Comparison of ENCODE assay signal across 13 mouse cellular contexts in genomic region chr7:35267841-35268240, GRCm38 (mm10). TPM values are rescaled to one million over a fixed set of nuclear protein-coding genes. Genes with fewer than 3 reads are reported as not detected.
DNase-seq lines count a peak whose midpoint lies in the region; ATAC-seq and TF ChIP-seq lines count a peak whose summit lies in the region.
"Had no signal": no experiment of that assay in that cellular context is flagged by ENCODE, and none has a peak within 500 bp of the region (broad histone marks: within the 10 kb centered on the region; RNA-seq: fewer than 3 reads in every experiment).

No protein-coding gene starts in this region.

- WGBS in kidney, adult 2 months: 64% methylated on average over 5 of the region's 5 CpGs

- no peak overlapping the region for H3K27ac ChIP-seq in kidney, adult 2 months (ENCODE audit: insufficient read depth, low read depth, low read length)
- H3K27ac ChIP-seq: limb, embryonic 13.5 days had no signal

- no peaks in the 10 kb centered on the region for H3K27me3 ChIP-seq in kidney, adult 2 months (replicated peaks; ENCODE audit: control insufficient read depth, insufficient read depth, low read length)
- H3K27me3 ChIP-seq: limb, embryonic 13.5 days had no signal

- H3K4me1 ChIP-seq in kidney, adult 2 months (ENCODE audit: control insufficient read depth, insufficient read depth, low read length): no peaks in the 10 kb centered on the region

- no peak for TF ChIP-seq POLR2A in kidney, adult 2 months (IDR thresholded peaks at IDR 0.05; ENCODE audit: low read depth, low read length)

- intact Hi-C loops in left cerebral cortex, postnatal 36 days (cut with DNase I): loop anchor here (2.0 to 10.0 kb wide), 2 partner anchors 91 to 593 kb away; no protein-coding TSS in a partner anchor

- no peak overlapping the region for H3K4me3 ChIP-seq in kidney, adult 2 months (ENCODE audit: insufficient read depth, low read depth, low read length)
- H3K4me3 ChIP-seq: limb, embryonic 13.5 days; megakaryocyte, embryonic 14.5 days had no signal

- ATAC-seq in megakaryocyte, adult 5-6 weeks (ENCODE audit: poor library complexity, severe bottlenecking): no peak

- TF ChIP-seq CTCF in kidney, adult 2 months (conservative IDR thresholded peaks at IDR 0.05; ENCODE audit: insufficient read depth, insufficient read length, low read depth, low read length): peak; percentile 41

- no peak for DNase-seq in kidney, adult 2 months
- DNase-seq in kidney, postnatal 14 days: no peak
- peak; percentile 34 for DNase-seq in thymus, postnatal 4 days
- no peak for DNase-seq in thymus, postnatal 36 days
- DNase-seq in ZHBTc4 (ENCODE audit: low read depth, low spot score): peak; percentile 79
- DNase-seq in right cerebral cortex, postnatal 25 days: no peak
- no peak for DNase-seq in left cerebral cortex, postnatal 36 days (ENCODE audit: low spot score in 2 of 2)
- DNase-seq: adrenal gland, postnatal 25 days; cerebellum, adult 18-20 months; right cerebral cortex, postnatal 4 days had no signal

- no peaks in the 10 kb centered on the region for H3K36me3 ChIP-seq in kidney, adult 2 months (ENCODE audit: control insufficient read depth, insufficient read depth, low read length)
- H3K36me3 ChIP-seq: limb, embryonic 13.5 days had no signal

RNA-seq across cellular contexts. Expression of gene Gpatch1, which starts 50.4 kb away (rescaled TPM):
- 4.2 and 5.3 TPM in 2 replicates for polyA plus RNA-seq in kidney, adult 2 months (2012; rRNA removed)
- total RNA-seq in megakaryocyte, adult 5-6 weeks (2015): 7.2 and 7.7 TPM in 2 replicates
- 7.2 TPM in 2 replicates for total RNA-seq in megakaryocyte, adult 5-6 weeks (2017)
- total RNA-seq in left cerebral cortex, postnatal 36 days (2021): 10 to 100 TPM; 22.2 to 28.9 TPM

RNA-seq across cellular contexts. Expression of gene Lrp3, which starts 52.5 kb away (rescaled TPM):
- 19.7 and 22.6 TPM in 2 replicates for polyA plus RNA-seq in kidney, adult 2 months (2012; rRNA removed)
- total RNA-seq in megakaryocyte, adult 5-6 weeks (2015): not detected in 2 replicates
- not detected in 2 replicates for total RNA-seq in megakaryocyte, adult 5-6 weeks (2017)
- 10 to 100 TPM; 81.8 to 89.0 TPM for total RNA-seq in left cerebral cortex, postnatal 36 days (2021)

Comparison
In these comparisons a context has a peak if more than half of its experiments do, and no peak if none do; other contexts are left out.
1. DNase-seq: peak in thymus, postnatal 4 days (single experiment) and ZHBTc4 (single experiment); none in kidney, adult 2 months (single experiment), kidney, postnatal 14 days (single experiment), thymus, postnatal 36 days (0 of 2), right cerebral cortex, postnatal 25 days (single experiment) and left cerebral cortex, postnatal 36 days (0 of 2).
2. RNA of gene Lrp3, which starts 52.5 kb away (total RNA-seq): 81.8 to 89.0 TPM in left cerebral cortex, postnatal 36 days; not detected in megakaryocyte, adult 5-6 weeks; every median in the first group is over 10 times any median in the second.